Mouse (Mus musculus): ENCODE results near the gene Cd79b. TPM values are rescaled to one million over a fixed set of nuclear protein-coding genes. Genes with fewer than 3 reads are reported as not detected.

Gene Cd79b
- polyA plus RNA-seq (2014; fragmentation: Nextera tagmentation; extraction: Ambion mirVana): 2.7 and 2.9 TPM in 2 replicates

DNA sequence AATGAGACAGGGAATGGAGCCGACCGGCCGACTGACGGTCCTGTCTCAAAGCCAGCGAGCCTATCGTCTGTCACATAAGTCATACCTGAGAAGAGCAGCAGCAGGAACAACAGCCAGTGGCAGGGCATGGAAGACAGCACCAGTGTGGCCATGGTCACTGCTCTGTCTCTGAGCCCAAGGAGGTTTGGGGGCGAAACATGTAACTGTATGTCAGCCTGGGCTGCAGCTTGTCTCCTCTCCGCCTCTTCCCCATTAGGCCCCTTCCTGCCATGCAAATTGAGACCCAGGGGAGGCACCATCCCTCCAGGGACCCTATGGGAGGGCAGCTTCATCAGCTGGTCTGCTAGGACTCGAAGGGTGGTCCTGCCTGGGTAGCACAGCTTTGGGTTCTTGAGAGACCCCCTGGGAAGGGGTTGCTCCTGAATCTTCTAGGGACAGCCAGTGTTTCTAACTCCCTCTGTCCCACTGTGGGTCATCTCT, at the start of gene Cd79b:
TSS of gene Cd79b (minus strand) at position 430 of the 480 bp plus-strand sequence.
- Histone ChIP-seq H3K36me3 (ENCODE audit: control insufficient read depth, insufficient read depth, low read length) (no peaks in the 10 kb centered on the region), H3K4me1 (ENCODE audit: control insufficient read depth, insufficient read depth, low read length) (0 out of 2 replicates have a peak, but pooled peaks cover 8% of the 10 kb centered on the region), H3K4me3 (ENCODE audit: low read depth, low read length) (no peak within 1 kb of the TSS), H3K27ac (ENCODE audit: low read length) (peak within 1 kb of the TSS; percentile 33; the same call in 1 of the 2 replicates), H3K9ac (replicated peaks; ENCODE audit: low read depth, low read length) (no peak within 1 kb of the TSS), H3K9me3 (ENCODE audit: control insufficient read depth, low read depth, low read length) (no peaks in the 10 kb centered on the region), H3K4me2 (replicated peaks; ENCODE audit: low read depth, low read length) (no peak within 1 kb of the TSS), H3K27me3 (ENCODE audit: control insufficient read depth, insufficient read depth, low read length) (no peaks in the 10 kb centered on the region)
- 61% methylated on average over 9 of the region's 9 CpGs for WGBS
- no peak for ATAC-seq (ENCODE audit: insufficient number of reproducible peaks, insufficient read depth, low FRiP score, low read depth)

- no peak overlapping the region for H3K9ac ChIP-seq (replicated peaks; ENCODE audit: low read depth, low read length)
- no peak overlapping the region for H3K4me2 ChIP-seq (replicated peaks; ENCODE audit: low read depth, low read length)
- H3K27ac ChIP-seq (ENCODE audit: low read length): no peak overlapping the region
- ATAC-seq (ENCODE audit: insufficient number of reproducible peaks, insufficient read depth, low FRiP score, low read depth): no peak
- no peaks in the 10 kb centered on the region for H3K9me3 ChIP-seq (ENCODE audit: control insufficient read depth, low read depth, low read length)
- H3K36me3 ChIP-seq (ENCODE audit: control insufficient read depth, insufficient read depth, low read length): no peaks in the 10 kb centered on the region
- WGBS: 26% methylated on average over 5 of the region's 5 CpGs
- H3K4me3 ChIP-seq (ENCODE audit: low read depth, low read length): no peak overlapping the region
- no peaks in the 10 kb centered on the region for H3K4me1 ChIP-seq (ENCODE audit: control insufficient read depth, insufficient read depth, low read length)
- no peaks in the 10 kb centered on the region for H3K27me3 ChIP-seq (ENCODE audit: control insufficient read depth, insufficient read depth, low read length)
These were observed 44.8 kb upstream of the Cd79b start for GRCm38 (mm10) chr11:106359350-106359749.

- no peaks in the 10 kb centered on the region for H3K27me3 ChIP-seq (ENCODE audit: control insufficient read depth, insufficient read depth, low read length)
- no peak overlapping the region for H3K4me3 ChIP-seq (ENCODE audit: low read depth, low read length)
- no peak overlapping the region for H3K9ac ChIP-seq (replicated peaks; ENCODE audit: low read depth, low read length)
- no peaks in the 10 kb centered on the region for H3K36me3 ChIP-seq (ENCODE audit: control insufficient read depth, insufficient read depth, low read length)
- H3K27ac ChIP-seq (ENCODE audit: low read length): no peak overlapping the region
- H3K4me2 ChIP-seq (replicated peaks; ENCODE audit: low read depth, low read length): no peak overlapping the region
- no peaks in the 10 kb centered on the region for H3K4me1 ChIP-seq (ENCODE audit: control insufficient read depth, insufficient read depth, low read length)
- no peaks in the 10 kb centered on the region for H3K9me3 ChIP-seq (ENCODE audit: control insufficient read depth, low read depth, low read length)
- ATAC-seq (ENCODE audit: insufficient number of reproducible peaks, insufficient read depth, low FRiP score, low read depth): no peak
- 53% methylated on average over 19 of the region's 19 CpGs for WGBS
These were observed 41.0 kb upstream of the Cd79b start for GRCm38 (mm10) chr11:106355382-106356128.

DNA sequence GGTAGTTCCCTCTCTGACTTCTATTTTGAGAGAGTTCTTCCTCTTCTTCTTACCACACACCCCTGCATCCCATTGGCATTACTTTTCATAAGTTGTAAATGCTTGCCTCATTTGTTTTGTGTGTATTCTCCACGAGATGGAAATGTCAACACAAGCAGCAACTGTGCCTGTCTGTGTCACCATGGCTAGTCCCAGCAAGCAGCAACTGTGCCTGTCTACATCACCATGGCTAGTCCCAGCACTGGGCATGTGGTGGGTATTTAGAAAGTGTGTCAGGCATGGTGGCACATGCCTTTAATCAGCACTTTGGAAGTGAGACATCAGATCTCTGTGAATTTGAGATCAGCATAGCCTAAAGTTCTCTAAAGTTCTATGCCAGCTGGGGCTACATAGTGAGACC, 39.6 kb upstream of the Cd79b start:
- H3K27me3 ChIP-seq (ENCODE audit: control insufficient read depth, insufficient read depth, low read length): no peaks in the 10 kb centered on the region
- H3K36me3 ChIP-seq (ENCODE audit: control insufficient read depth, insufficient read depth, low read length): no peaks in the 10 kb centered on the region
- H3K4me3 ChIP-seq (ENCODE audit: low read depth, low read length): no peak overlapping the region
- no peaks in the 10 kb centered on the region for H3K4me1 ChIP-seq (ENCODE audit: control insufficient read depth, insufficient read depth, low read length)
- H3K9me3 ChIP-seq (ENCODE audit: control insufficient read depth, low read depth, low read length): no peaks in the 10 kb centered on the region
- H3K27ac ChIP-seq (ENCODE audit: low read length): no peak overlapping the region
- no peak overlapping the region for H3K4me2 ChIP-seq (replicated peaks; ENCODE audit: low read depth, low read length)
- WGBS: 52% methylated on average over 1 of the region's 1 CpGs
- ATAC-seq (ENCODE audit: insufficient number of reproducible peaks, insufficient read depth, low FRiP score, low read depth): no peak
- no peak overlapping the region for H3K9ac ChIP-seq (replicated peaks; ENCODE audit: low read depth, low read length)

- Histone ChIP-seq H3K27ac (ENCODE audit: low read length) (no peak within 1 kb of the TSS), H3K9me3 (ENCODE audit: control insufficient read depth, low read depth, low read length) (no peaks in the 10 kb centered on the region), H3K4me1 (ENCODE audit: control insufficient read depth, insufficient read depth, low read length) (no peaks in the 10 kb centered on the region), H3K4me2 (replicated peaks; ENCODE audit: low read depth, low read length) (no peak within 1 kb of the TSS), H3K36me3 (ENCODE audit: control insufficient read depth, insufficient read depth, low read length) (no peaks in the 10 kb centered on the region), H3K9ac (replicated peaks; ENCODE audit: low read depth, low read length) (no peak within 1 kb of the TSS), H3K27me3 (ENCODE audit: control insufficient read depth, insufficient read depth, low read length) (no peaks in the 10 kb centered on the region), H3K4me3 (ENCODE audit: low read depth, low read length) (no peak within 1 kb of the TSS)
- no peak for ATAC-seq (ENCODE audit: insufficient number of reproducible peaks, insufficient read depth, low FRiP score, low read depth)
- WGBS: 86% methylated on average over 12 of the region's 12 CpGs
These were observed 38.6 kb upstream of the Cd79b start, which contains the start of gene Scn4a for GRCm38 (mm10) chr11:106353188-106353587. Gene Scn4a (minus strand): TSS chr11:106353288.

- no peak for ATAC-seq (ENCODE audit: insufficient number of reproducible peaks, insufficient read depth, low FRiP score, low read depth)
- no peaks in the 10 kb centered on the region for H3K4me1 ChIP-seq (ENCODE audit: control insufficient read depth, insufficient read depth, low read length)
These were observed 37.4 kb upstream of the Cd79b start for GRCm38 (mm10) chr11:106351941-106352340.

GRCm38 (mm10) chr11:106351253-106351652, 36.7 kb upstream of the Cd79b start:
- Histone ChIP-seq H3K4me1 (ENCODE audit: control insufficient read depth, insufficient read depth, low read length) (no peaks in the 10 kb centered on the region), H3K4me3 (ENCODE audit: low read depth, low read length) (no peak overlapping the region), H3K27me3 (ENCODE audit: control insufficient read depth, insufficient read depth, low read length) (no peaks in the 10 kb centered on the region), H3K9ac (replicated peaks; ENCODE audit: low read depth, low read length) (no peak overlapping the region), H3K9me3 (ENCODE audit: control insufficient read depth, low read depth, low read length) (no peaks in the 10 kb centered on the region), H3K4me2 (replicated peaks; ENCODE audit: low read depth, low read length) (no peak overlapping the region), H3K27ac (ENCODE audit: low read length) (no peak overlapping the region), H3K36me3 (ENCODE audit: control insufficient read depth, insufficient read depth, low read length) (no peaks in the 10 kb centered on the region)
- 61% methylated on average over 3 of the region's 3 CpGs for WGBS
- ATAC-seq (ENCODE audit: insufficient number of reproducible peaks, insufficient read depth, low FRiP score, low read depth): no peak

More at GRCm38 (mm10) chr11:106351941-106352340, 37.4 kb upstream of the Cd79b start:
- no peaks in the 10 kb centered on the region for H3K27me3 ChIP-seq (ENCODE audit: control insufficient read depth, insufficient read depth, low read length)
- WGBS: 77% methylated on average over 4 of the region's 4 CpGs
- no peak overlapping the region for H3K4me3 ChIP-seq (ENCODE audit: low read depth, low read length)
- H3K9me3 ChIP-seq (ENCODE audit: control insufficient read depth, low read depth, low read length): no peaks in the 10 kb centered on the region
- no peak overlapping the region for H3K27ac ChIP-seq (ENCODE audit: low read length)
- H3K9ac ChIP-seq (replicated peaks; ENCODE audit: low read depth, low read length): no peak overlapping the region
- no peak overlapping the region for H3K4me2 ChIP-seq (replicated peaks; ENCODE audit: low read depth, low read length)
- no peaks in the 10 kb centered on the region for H3K36me3 ChIP-seq (ENCODE audit: control insufficient read depth, insufficient read depth, low read length)

DNA sequence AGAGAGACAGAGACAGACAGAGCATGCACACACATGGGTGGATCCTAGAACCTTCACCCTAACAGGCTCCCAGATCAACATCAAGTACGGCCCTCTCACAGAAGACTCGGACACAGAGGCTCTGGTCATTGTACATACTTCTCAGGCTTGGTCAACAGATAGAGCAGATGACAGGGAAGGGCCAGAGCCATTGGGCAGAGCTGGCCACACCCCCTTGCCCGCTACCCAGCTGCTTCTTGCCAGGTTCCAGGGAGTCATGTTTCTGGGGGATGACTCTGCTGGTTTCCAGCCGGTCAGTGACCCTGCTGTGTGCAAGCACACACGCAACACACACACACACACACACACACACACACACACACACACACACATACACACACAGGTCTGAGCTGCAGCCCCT, 36.3 kb upstream of the Cd79b start:
- no peak overlapping the region for H3K4me2 ChIP-seq (replicated peaks; ENCODE audit: low read depth, low read length)
- no peaks in the 10 kb centered on the region for H3K27me3 ChIP-seq (ENCODE audit: control insufficient read depth, insufficient read depth, low read length)
- H3K4me3 ChIP-seq (ENCODE audit: low read depth, low read length): no peak overlapping the region
- no peak overlapping the region for H3K9ac ChIP-seq (replicated peaks; ENCODE audit: low read depth, low read length)
- H3K9me3 ChIP-seq (ENCODE audit: control insufficient read depth, low read depth, low read length): no peaks in the 10 kb centered on the region
- H3K36me3 ChIP-seq (ENCODE audit: control insufficient read depth, insufficient read depth, low read length): no peaks in the 10 kb centered on the region
- no peaks in the 10 kb centered on the region for H3K4me1 ChIP-seq (ENCODE audit: control insufficient read depth, insufficient read depth, low read length)
- ATAC-seq (ENCODE audit: insufficient number of reproducible peaks, insufficient read depth, low FRiP score, low read depth): no peak
- H3K27ac ChIP-seq (ENCODE audit: low read length): no peak overlapping the region
- WGBS: 50% methylated on average over 5 of the region's 5 CpGs

Data from stomach, embryonic 14.5 days (tissue).